Mouse (Mus musculus): Measurements from ENCODE around the gene Cfap61.

DNA sequence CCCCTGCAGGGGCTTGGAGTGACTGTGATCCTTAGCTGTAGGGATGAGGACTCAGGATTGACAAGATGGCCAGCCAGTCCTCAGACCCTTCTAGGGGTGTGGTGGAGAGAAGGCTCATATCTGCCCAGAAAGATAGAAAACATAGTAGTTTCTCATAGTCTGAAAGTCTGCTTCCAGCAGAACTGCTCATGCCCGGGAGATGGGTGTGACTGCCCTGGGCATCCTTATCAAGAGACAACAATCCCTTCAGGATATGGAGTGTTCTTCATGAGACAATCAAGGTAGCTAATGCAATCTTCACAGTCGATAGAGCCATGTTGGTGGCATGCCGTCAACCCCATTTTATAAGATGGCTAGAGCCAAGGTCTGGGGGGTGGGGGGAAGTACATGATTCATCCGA is 173.4 kb downstream of the Cfap61 start:
- TF ChIP-seq CTCF (IDR thresholded peaks at IDR 0.05 in 2 of 3, conservative IDR thresholded peaks at IDR 0.05 in 1 of 3; ENCODE audit: control insufficient read depth in 1 of 3, insufficient read depth in 1 of 3, low read depth in 2 of 3, low read length in 3 of 3, poor library complexity in 1 of 3, severe bottlenecking in 1 of 3), result no peak
- TF ChIP-seq EP300 (IDR thresholded peaks at IDR 0.05; ENCODE audit: low read depth in 1 of 2, low read length in 2 of 2), result no peak
- no peak for TF ChIP-seq HCFC1 (IDR thresholded peaks at IDR 0.05; ENCODE audit: low read depth, low read length)
- TF ChIP-seq MEF2A (IDR thresholded peaks at IDR 0.05; ENCODE audit: extremely low read depth, insufficient replicate concordance, low read depth, low read length, poor library complexity, severe bottlenecking), result no peak
- TF ChIP-seq SMC3 (IDR thresholded peaks at IDR 0.05; ENCODE audit: low read depth, low read length), result no peak
- TF ChIP-seq RCOR1 (IDR thresholded peaks at IDR 0.05; ENCODE audit: low read depth, low read length), result no peak
- TF ChIP-seq GATA1 (IDR thresholded peaks at IDR 0.05; ENCODE audit: low read depth, low read length), result no peak
- no peak for TF ChIP-seq TAL1 (IDR thresholded peaks at IDR 0.05; ENCODE audit: low read length)

Measured in MEL (cell line).